Mouse (Mus musculus): Measurements from ENCODE around the gene Imp3.
"Not testable (repeated sequence)": the region's sequence is repeated elsewhere in the genome, so short reads cannot be mapped to it uniquely, and the experiment has no call there.

Gene Imp3

DNA sequence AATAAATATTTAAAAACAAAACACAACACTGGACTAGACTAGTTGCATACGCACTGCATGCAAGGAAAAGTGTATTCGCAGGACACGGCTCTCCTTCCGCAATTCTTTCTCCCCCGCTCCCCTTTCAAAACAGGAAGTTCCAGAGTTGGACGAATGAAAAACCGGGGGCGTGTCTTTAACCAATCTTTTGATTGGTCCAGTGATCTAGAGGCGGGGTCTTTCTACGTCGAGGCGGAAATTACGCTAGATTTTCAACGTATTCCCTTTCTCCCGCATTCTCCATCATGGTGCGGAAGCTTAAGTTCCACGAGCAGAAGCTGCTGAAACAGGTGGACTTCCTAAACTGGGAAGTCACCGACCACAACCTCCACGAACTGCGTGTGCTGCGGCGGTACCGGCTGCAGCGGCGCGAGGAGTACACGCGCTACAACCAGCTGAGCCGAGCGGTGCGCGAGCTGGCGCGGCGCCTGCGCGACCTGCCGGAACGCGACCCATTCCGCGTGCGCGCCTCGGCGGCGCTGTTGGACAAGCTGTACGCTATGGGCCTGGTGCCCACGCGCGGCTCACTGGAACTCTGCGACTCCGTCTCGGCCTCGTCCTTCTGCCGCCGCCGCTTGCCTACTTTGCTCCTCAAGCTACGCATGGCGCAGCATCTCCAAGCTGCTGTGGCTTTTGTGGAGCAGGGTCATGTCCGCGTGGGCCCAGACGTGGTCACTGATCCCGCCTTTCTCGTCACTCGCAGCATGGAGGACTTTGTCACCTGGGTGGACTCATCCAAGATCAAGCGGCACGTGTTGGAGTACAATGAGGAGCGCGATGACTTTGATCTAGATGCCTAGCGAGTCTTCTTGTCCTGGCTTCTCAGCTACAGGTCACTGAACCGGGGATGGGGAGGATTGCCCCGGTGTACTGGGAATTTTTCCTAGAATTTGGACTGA is at the start of gene Imp3:
TSS of gene Imp3 (plus strand) at position 253 of the 938 bp plus-strand sequence.
- peak; percentile 94 for ATAC-seq (ENCODE audit: low TSS enrichment)

DNA sequence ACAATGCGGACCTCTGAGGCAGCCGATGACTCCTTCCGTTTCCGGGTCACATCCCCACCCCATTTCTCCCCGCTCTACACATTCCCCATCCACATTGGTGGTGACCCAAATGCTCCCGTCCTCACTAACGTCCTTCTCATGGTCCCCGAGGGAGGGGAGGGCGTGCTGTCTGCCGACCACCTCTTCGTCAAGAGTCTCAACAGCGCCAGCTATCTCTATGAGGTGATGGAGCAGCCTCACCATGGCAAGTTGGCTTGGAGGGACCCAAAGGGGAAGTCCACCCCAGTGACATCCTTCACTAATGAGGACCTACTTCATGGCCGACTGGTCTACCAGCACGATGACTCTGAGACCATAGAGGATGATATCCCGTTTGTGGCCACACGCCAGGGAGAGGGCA is 49.7 kb upstream of the Imp3 start:
- ATAC-seq (ENCODE audit: low TSS enrichment), result no peak

DNA sequence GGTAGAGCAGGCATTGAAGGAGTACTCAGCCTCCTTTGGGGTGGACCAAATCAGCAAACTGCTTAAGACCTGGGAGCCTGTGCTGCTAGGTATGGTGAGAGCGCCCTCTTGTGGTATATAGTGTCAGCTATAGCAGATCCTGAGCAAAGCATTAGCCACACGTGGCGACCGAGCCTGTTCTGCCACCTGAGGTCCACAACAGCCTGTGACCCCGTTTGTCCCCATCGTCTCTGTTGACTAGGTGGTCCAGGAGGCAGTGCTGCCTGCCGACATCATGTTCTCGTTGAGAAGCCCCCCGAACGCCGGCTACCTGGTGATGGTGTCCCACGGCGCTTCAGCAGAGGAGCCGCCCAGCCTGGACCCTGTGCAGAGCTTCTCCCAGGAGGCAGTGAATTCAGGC is 47.5 kb upstream of the Imp3 start:
- peak; percentile 83 for ATAC-seq (ENCODE audit: low TSS enrichment)

DNA sequence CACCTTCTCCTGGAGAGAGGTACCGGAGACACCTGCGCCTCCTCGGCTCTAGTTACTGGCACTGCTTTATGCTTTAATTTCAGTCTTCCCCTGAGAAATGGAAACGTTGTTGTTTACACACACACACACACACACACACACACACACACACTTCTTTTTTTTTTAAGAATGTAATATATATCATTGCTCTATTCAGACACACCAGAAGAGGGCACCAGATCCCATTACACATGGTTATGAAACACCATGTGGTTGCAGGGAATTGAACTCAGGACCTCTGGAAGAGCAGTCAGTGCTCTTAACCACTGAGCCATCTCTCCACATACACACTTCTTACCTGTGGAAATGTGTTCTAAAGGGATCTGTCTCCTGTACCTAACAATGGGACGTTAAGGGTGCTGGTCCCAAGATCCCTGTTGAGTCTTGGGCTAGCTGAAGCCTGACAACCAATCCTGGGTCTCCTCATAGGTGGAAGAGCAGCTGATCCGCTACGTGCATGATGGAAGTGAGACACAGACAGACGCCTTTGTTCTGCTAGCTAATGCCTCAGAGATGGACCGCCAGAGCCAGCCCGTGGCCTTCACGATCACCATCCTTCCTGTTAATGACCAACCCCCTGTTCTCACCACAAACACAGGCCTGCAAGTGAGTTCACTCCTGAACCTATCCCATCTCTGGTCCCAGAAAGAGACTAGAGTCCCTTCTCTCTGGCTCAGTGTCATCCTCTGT is 46.6 kb upstream of the Imp3 start:
- no peak for ATAC-seq (ENCODE audit: low TSS enrichment)

DNA sequence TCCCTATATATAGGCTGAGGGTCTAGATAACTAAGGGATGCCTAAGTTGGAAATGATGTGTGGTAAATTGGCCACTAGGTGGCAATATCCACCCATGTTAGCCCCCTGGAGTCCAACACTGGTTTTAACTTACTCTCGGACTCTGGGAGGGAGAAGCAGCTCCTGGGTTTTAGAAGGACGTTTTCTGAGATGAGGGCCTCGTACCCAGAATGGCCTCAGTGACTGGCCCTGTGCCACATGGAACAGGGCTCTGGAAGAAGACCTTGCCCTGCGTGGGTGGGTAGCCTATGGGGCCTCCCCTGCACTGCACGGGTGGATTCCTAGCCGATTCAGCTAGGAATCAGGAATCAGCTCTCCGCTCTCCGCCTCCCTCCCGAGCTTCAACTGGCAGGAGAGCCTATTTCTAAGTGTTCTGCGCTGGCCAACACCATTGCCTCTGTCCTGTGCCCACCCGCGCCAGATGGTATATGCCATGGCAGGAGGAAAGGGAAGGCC is 45.7 kb upstream of the Imp3 start:
- peak; percentile 75 for ATAC-seq (ENCODE audit: low TSS enrichment)

DNA sequence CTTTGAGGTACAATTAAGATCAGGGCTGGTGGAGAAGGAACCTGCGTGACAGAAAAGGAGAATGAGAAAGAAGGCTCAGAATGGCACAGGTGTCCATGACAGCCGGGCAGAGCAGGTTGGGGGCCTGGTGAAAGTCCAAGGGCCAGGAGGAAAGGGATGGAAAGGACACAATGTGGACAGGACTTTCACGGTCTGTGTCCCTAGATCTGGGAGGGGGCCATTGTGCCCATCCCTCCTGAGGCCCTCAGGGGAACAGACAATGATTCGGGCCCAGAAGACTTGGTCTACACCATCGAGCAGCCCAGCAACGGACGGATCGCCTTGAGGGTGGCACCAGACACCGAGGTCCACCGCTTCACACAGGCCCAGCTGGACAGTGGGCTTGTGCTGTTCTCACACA is 45.2 kb upstream of the Imp3 start:
- no peak for ATAC-seq (ENCODE audit: low TSS enrichment)

DNA sequence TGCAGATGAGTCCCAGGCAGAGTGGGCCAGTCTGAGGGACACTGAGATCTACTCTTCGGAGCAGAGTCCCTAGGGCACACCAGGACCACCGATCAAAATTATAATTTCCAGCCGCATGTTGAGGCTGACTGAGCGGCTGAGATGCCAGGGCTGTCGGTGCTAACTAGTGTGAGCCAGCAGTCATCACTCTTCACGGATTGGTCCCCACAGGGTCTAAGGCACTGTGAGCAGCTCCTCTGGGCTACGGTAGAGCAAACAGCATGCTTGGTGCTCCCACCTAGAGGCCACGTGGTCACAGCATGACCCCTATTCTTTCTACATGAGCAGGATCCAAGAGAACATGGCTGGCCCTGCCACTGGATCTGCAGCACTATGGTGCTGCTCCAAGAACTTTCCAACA is 44.0 kb upstream of the Imp3 start:
- no peak for ATAC-seq (ENCODE audit: low TSS enrichment)

DNA sequence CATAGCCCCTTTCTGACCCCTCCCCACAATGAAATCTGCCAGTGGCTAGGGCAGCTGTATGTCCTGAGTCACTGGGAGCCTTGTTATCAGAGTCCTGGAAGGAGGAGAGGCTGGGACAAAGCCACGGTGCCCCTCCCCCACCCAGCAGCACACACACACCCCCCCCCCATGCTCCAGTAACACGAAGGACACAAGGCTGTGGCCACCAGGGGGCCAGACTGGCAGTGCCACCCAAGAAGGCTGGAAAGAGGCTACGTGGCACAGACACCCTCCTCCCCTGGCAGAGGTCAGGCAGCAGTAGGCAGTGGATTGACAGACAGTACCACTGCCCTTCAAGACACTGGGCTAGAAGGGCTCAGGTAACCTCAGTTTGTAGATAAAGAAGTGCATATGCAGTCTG is 43.3 kb upstream of the Imp3 start:
- ATAC-seq (ENCODE audit: low TSS enrichment), result no peak

DNA sequence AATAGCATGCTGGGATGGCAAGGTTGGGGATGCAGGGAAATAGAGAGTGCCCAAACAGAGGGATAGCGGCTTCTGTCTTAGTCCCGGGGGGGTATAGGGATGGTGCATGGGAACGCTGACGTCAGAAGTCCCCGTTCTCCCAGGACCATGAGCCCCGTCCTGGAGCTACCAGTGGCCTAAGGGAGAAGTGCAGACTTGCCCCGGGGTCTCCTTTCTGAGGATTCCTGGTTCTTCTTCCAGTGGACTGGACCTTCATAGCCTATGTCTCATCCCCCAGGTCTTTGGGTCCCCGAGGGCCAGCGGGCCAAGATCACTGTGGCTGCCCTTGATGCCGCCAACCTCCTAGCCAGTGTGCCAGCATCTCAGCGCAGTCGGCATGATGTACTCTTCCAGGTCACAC is 40.5 kb upstream of the Imp3 start:
- ATAC-seq (ENCODE audit: low TSS enrichment), result no peak

DNA sequence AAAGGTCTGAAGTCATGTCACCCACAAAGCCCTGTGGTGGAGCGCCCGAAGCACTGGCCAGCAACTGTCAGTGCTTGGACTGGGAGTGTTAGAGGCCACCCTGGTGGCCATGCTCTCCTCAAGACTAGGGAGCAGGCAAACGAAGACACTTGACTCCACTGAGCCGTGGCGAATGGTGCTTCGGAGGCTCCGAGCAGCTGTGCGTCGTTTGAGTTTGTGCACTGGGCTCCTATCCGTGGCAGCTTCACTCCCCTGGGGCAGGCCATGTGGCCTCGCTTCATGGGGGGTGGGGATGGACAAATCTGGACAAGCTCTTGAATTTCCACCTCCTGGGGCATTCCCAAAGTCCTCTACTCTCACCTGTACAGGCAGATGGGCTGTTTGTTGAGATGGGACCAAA is 37.9 kb upstream of the Imp3 start:
- no peak for ATAC-seq (ENCODE audit: low TSS enrichment)

DNA sequence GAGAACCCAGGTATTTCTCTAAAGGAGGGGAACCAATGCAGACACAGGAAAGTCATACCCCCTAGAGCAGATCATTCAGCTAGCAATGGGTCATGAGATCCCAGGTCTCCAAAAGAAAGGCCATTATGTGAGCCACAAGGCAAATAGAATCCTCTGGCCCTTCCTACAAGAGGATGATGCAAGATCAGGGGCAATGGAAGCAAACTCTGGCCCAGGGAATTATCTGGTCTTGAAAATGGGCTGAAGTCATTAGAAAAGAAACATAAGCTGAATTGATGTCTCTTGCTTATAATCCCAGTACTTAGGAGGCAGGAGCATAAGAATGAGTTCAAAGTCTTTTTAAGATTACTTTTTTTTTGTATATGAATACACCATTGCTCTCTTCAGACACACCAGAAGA is 37.2 kb upstream of the Imp3 start:
- ATAC-seq (ENCODE audit: low TSS enrichment), result no peak

DNA sequence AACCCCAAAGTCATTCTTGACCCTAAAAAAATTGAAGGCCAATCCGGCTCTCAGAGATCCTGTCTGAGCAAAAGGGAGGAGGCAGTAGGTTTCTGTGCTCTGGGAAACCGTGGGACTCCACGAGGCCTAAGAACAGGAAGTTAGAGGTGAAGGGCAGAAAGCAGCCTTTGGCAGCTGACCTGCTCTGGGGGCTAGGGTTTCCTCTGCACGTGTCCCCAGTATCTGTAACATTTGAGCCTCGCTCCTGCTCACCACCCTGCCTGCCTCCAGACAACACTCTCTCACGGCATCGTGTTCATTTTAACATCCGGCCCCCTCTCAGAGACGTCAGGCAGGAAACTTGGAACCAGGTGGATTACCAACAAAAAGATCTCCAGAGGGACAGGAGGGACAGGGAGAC is 36.7 kb upstream of the Imp3 start:
- ATAC-seq (ENCODE audit: low TSS enrichment), result no peak

DNA sequence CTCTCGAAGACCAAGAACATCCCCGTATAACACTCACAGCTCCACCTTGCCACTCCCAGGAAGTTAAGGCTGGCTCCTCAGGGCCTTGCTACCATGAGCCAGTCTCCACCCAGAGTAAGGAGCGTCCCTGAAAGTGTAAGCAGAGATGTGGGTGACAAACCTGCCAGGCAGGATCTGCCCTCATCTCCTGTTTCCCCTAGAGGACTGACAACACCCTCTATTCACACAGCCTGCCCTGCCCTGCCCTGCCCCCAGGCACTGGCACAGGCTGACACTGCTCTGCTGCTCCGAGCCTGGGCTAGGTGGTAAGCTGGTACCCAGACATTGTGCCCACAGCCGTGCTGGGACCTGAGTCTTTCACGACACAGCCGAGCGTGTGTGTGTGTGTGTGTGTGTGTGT is 36.1 kb upstream of the Imp3 start:
- ATAC-seq (ENCODE audit: low TSS enrichment), result peak; percentile 44

DNA sequence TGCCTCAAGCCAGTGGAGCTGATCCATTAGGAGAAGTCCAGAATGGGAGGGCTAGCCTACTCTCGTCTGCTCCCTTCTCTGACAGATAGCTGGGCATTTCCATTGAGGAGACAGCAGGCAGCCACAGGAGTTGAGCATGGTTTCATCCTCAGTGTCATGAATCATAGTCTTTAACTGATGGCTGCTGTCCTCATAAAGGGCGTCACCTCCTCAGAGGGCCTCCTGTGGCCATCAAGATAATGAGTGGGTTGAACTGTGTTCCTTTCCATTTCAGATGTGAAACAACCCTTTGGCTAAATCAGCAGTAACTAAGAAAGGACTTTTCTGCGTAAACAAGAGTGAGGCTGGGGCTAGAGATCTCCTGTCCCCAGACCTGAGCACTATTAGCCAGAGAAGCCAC is 33.6 kb upstream of the Imp3 start:
- no peak for ATAC-seq (ENCODE audit: low TSS enrichment)

DNA sequence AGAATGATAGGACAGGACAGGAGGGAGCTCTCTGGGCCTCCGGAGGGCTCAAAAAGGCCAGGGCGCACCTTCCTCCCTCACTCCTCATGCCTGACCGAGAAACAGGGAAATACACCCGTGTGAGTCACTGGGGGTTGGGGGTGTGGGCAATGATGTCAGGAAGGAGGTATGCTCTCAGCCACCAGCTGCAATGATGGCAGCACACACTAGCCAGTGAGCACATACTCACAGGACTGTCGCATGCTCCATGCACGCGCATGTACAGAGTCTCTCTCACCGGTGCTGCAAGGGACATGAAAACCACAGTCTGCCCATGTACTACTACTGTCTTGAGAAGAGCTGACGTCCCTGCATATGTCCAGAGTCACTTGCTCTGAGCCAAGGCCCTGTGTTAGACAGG is 29.7 kb upstream of the Imp3 start:
- no peak for ATAC-seq (ENCODE audit: low TSS enrichment)

DNA sequence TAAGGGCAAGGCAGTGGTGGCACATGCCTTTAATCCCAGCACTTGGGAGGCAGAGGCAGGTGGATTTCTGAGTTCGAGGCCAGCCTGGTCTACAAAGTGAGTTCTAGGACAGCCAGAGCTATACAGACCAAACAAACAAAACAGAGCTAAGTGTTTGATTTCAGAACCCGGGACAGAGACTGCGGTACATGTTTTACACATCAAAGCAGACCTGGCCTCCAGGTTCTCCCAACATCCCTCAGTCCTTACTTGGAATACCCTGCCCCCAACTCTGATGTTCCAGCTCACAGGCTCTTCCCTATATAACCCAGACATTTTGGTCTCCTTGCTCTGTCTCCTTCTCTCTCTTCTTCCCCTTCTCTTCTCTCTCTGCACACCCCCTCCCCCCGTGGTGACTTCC is 27.3 kb upstream of the Imp3 start:
- not testable (repeated sequence) for ATAC-seq (ENCODE audit: low TSS enrichment)

DNA sequence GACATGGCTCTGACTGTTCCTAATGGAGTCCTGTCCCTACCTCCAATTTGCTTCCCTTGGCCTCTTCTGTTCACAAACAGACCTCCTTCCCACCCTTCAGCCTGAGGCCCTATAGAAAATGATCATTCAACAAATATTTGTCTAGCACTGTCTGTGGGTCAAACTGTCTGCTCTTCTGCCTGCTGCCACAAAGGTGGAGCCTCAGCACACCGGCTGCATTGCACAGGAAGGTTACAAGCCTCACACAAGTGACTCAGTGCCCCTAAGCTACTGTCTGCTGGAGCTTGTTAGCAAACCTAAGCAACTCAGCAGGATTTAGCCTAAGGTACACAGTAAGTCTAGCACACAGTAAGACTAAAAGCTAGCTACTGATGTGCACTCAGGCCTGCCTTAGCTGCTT is 26.3 kb upstream of the Imp3 start:
- ATAC-seq (ENCODE audit: low TSS enrichment), result no peak

DNA sequence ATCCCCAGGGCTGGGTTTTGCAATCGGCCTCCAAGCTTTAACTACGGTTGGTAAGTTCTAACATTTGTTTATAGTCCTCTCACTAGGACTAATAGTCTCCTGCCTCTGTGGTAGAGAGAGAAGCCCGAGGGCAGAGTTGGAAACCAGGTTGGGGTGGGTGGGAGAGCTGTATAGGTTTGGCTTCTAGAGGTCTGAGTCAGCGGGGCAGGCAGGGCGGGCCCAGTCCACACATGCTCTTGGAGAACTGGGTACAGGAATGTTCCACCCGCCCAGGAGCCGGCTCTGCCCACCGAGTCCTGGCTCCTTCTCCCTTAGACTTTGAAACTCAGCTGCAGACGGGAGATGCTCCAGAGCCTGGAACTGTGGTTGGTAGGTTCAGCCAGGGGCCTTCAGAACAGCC is 23.3 kb upstream of the Imp3 start:
- ATAC-seq (ENCODE audit: low TSS enrichment), result no peak

DNA sequence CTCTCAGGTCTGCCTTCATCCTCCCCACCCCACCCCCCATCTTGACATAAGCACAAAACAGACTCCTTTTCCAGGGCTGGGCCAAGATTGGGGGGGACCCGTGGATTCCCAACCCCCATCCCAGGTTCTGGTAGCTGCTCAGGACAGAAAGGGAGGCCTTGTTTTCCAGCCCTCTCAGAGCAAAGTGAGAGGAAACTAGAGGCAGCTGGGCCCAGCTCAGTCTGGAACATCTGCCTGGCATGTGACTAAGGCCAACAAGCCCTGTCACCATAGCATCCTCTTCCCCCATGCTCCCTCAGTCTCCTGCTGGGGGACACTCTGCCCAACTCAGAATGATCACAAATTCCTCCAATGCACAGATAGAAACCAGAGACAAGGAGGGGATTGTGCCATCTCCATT is 22.2 kb upstream of the Imp3 start:
- ATAC-seq (ENCODE audit: low TSS enrichment), result no peak

DNA sequence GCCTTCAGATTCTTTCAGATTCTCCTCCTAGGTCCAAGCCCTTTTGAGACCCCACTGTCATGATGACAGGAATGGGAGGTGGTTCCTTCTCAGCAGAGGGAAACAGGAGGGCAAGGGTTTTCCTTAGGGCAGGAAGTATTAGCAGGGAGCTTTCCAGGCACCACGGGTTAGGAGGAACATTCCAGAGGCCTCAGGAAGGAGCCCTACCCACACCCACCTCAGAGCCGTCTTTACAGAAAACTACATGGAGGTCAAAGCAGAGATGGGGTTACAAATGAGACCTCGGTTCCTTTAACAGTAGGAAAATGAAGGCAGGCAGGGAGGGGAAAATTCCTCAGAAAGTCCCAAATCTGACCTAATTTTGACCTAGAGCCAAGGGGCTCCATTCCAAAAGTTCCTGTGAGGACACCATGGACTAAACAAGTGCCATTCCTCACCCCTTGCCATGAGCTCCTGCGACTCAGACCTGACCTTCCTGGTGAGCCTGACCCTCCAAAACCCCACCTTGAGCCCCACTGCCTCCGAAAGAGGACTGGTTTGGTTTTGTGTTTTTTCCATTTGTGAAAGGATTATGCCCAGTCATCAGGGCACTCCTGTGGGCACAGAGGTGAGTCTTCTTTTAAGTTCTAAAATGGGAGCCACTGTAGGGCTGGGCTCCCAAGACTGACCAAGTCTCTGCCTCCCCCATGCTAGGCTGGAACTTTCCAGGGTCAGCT is 21.4 kb upstream of the Imp3 start:
- no peak for ATAC-seq (ENCODE audit: low TSS enrichment)

DNA sequence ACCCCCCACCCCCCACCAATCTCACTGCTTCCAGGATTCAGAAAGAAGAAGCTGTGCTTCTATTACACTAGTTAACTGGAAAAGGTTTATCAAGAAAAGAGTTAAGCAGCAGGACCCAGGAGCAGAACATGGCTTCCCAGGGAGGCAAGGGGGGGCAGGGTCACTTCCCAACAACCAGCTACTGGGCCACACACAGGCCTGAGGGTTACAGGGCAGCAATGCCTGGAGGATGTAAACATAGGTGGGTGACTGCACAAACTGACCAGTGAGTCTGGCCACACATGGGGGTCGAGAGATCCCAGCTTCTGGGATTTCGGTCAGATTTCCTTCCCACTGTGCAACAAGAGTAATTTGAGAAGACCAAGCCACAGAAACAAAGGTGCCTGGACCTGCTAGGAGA is 20.1 kb upstream of the Imp3 start:
- no peak for ATAC-seq (ENCODE audit: low TSS enrichment)

DNA sequence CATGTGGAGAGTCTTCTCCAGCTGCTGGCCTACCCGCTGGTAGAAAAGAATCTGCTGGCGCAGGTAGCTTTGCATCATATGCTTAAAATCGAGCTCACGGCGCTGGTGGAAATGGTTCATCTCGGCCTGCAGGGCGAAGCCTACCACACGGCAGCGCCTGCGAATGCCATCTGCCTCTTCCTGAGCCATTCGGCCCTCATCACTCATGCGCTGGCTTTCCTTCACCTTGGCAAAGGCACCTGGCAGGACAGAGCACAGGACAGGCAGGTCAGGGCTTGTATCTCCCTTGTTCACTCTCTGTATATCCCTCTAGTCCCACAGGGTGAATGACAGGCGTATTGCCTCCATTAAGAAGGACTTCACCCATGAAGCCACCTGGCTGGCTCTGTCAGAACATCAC is 18.8 kb upstream of the Imp3 start:
- ATAC-seq (ENCODE audit: low TSS enrichment), result no peak
